ENCODE assay signal across 10 mouse cellular contexts in genomic region chr17:86781755-86782400, GRCm38 (mm10). TPM values are rescaled to one million over a fixed set of nuclear protein-coding genes. Genes with fewer than 3 reads are reported as not detected.
DNase-seq lines count a peak whose midpoint lies in the region; ATAC-seq lines count a peak whose summit lies in the region.
"Had no signal": no experiment of that assay in that cellular context is flagged by ENCODE, and none has a peak within 500 bp of the region (broad histone marks: within the 10 kb centered on the region; RNA-seq: fewer than 3 reads in every experiment).

No protein-coding gene starts in this region.

- H3K36me3 ChIP-seq in forebrain, embryonic 14.5 days (ENCODE audit: control insufficient read depth, insufficient read depth, low read length), result no peaks in the 10 kb centered on the region
- H3K36me3 ChIP-seq in forebrain, embryonic 13.5 days (ENCODE audit: poor library complexity, severe bottlenecking), result no peaks in the 10 kb centered on the region
- H3K36me3 ChIP-seq in midbrain, embryonic 11.5 days (ENCODE audit: control insufficient read depth, insufficient read depth, low read length), result no peaks in the 10 kb centered on the region
- no peaks in the 10 kb centered on the region for H3K36me3 ChIP-seq in midbrain, embryonic 13.5 days
- H3K36me3 ChIP-seq: limb, embryonic 13.5 days had no signal

- H3K27ac ChIP-seq in forebrain, embryonic 14.5 days (ENCODE audit: low read depth, low read length), result no peak overlapping the region
- no peak overlapping the region for H3K27ac ChIP-seq in forebrain, embryonic 13.5 days
- no peak overlapping the region for H3K27ac ChIP-seq in midbrain, embryonic 11.5 days (ENCODE audit: low read depth, low read length)
- H3K27ac ChIP-seq in midbrain, embryonic 13.5 days, result no peak overlapping the region
- H3K27ac ChIP-seq: limb, embryonic 13.5 days had no signal

- peak; percentile 44 for DNase-seq in forebrain, embryonic 14.5 days (ENCODE audit: low spot score)
- DNase-seq in midbrain, embryonic 11.5 days (ENCODE audit: low spot score, missing footprints), result peak; percentile 79
- DNase-seq in cerebellum, postnatal 36 days, result peak; percentile 47 to 62
- peak; percentile 82 to 84 for DNase-seq in kidney, postnatal 25 days
- no peak for DNase-seq in embryo, embryonic 10.5 days (ENCODE audit: low spot score)
- no peak for DNase-seq in spleen, postnatal 14 days (ENCODE audit: low spot score in 2 of 2)
- DNase-seq: B cell, adult 2 months had no signal

- H3K4me3 ChIP-seq in forebrain, embryonic 14.5 days (ENCODE audit: low read depth, low read length), result no peak overlapping the region
- H3K4me3 ChIP-seq in forebrain, embryonic 13.5 days, result no peak overlapping the region
- H3K4me3 ChIP-seq in midbrain, embryonic 11.5 days (ENCODE audit: low read depth, low read length), result no peak overlapping the region
- no peak overlapping the region for H3K4me3 ChIP-seq in midbrain, embryonic 13.5 days (replicated peaks)
- H3K4me3 ChIP-seq: limb, embryonic 13.5 days had no signal

- H3K27me3 ChIP-seq in forebrain, embryonic 14.5 days (replicated peaks; ENCODE audit: control insufficient read depth, insufficient read depth, low read length), result no peaks in the 10 kb centered on the region
- H3K27me3 ChIP-seq in forebrain, embryonic 13.5 days, result no peaks in the 10 kb centered on the region
- H3K27me3 ChIP-seq in midbrain, embryonic 11.5 days (ENCODE audit: control insufficient read depth, insufficient read depth, low read length), result no peaks in the 10 kb centered on the region
- H3K27me3 ChIP-seq in midbrain, embryonic 13.5 days, result no peaks in the 10 kb centered on the region
- H3K27me3 ChIP-seq: limb, embryonic 13.5 days had no signal

- no peak overlapping the region for H3K4me2 ChIP-seq in forebrain, embryonic 14.5 days (ENCODE audit: low read length)
- no peak overlapping the region for H3K4me2 ChIP-seq in forebrain, embryonic 13.5 days
- H3K4me2 ChIP-seq in midbrain, embryonic 11.5 days, result no peak overlapping the region
- no peak overlapping the region for H3K4me2 ChIP-seq in midbrain, embryonic 13.5 days (replicated peaks)
- H3K4me2 ChIP-seq: limb, embryonic 13.5 days had no signal

- no peak for ATAC-seq in forebrain, embryonic 14.5 days
- ATAC-seq in forebrain, embryonic 13.5 days, result no peak
- no peak for ATAC-seq in midbrain, embryonic 11.5 days (ENCODE audit: low FRiP score)
- no peak for ATAC-seq in midbrain, embryonic 13.5 days

- 68% methylated on average over 12 of the region's 12 CpGs for WGBS in forebrain, embryonic 14.5 days
- 67% methylated on average over 12 of the region's 12 CpGs for WGBS in forebrain, embryonic 13.5 days
- 86% methylated on average over 12 of the region's 12 CpGs for WGBS in midbrain, embryonic 11.5 days
- WGBS in midbrain, embryonic 13.5 days, result 79% methylated on average over 12 of the region's 12 CpGs

- no peak overlapping the region for H3K9ac ChIP-seq in forebrain, embryonic 14.5 days (ENCODE audit: low read length)
- no peak overlapping the region for H3K9ac ChIP-seq in forebrain, embryonic 13.5 days
- no peak overlapping the region for H3K9ac ChIP-seq in midbrain, embryonic 11.5 days (ENCODE audit: low read length)
- H3K9ac ChIP-seq in midbrain, embryonic 13.5 days (replicated peaks), result no peak overlapping the region
- H3K9ac ChIP-seq: limb, embryonic 13.5 days had no signal

- no peaks in the 10 kb centered on the region for H3K9me3 ChIP-seq in forebrain, embryonic 14.5 days (replicated peaks; ENCODE audit: control insufficient read depth, low read length)
- no peaks in the 10 kb centered on the region for H3K9me3 ChIP-seq in forebrain, embryonic 13.5 days (replicated peaks)
- H3K9me3 ChIP-seq in midbrain, embryonic 11.5 days (ENCODE audit: control insufficient read depth, low read length), result no peaks in the 10 kb centered on the region
- H3K9me3 ChIP-seq in midbrain, embryonic 13.5 days, result no peaks in the 10 kb centered on the region
- H3K9me3 ChIP-seq: limb, embryonic 13.5 days had no signal

- 0 out of 2 replicates have a peak, but pooled peaks cover 3% of the 10 kb centered on the region for H3K4me1 ChIP-seq in forebrain, embryonic 14.5 days (ENCODE audit: control insufficient read depth, insufficient read depth, low read length)
- peaks cover 11% of the 10 kb centered on the region; the same call in 1 of the 2 replicates for H3K4me1 ChIP-seq in forebrain, embryonic 13.5 days
- H3K4me1 ChIP-seq in midbrain, embryonic 11.5 days (ENCODE audit: control insufficient read depth, insufficient read depth, low read length), result no peaks in the 10 kb centered on the region
- H3K4me1 ChIP-seq in midbrain, embryonic 13.5 days (replicated peaks), result 0 out of 2 replicates have a peak, but pooled peaks cover 14% of the 10 kb centered on the region

RNA-seq across cellular contexts. Expression of gene Epas1, which starts 28.4 kb away (rescaled TPM):
- polyA plus RNA-seq in forebrain, embryonic 14.5 days (2014; fragmentation: Nextera tagmentation; extraction: Ambion mirVana), result 6.1 and 6.4 TPM in 2 replicates
- 3.2 and 3.5 TPM in 2 replicates for polyA plus RNA-seq in forebrain, embryonic 13.5 days (2015; fragmentation: Nextera tagmentation; extraction: Ambion mirVana)
- polyA plus RNA-seq in midbrain, embryonic 11.5 days (2014; fragmentation: Nextera tagmentation; extraction: Ambion mirVana), result 7.3 and 8.6 TPM in 2 replicates
- polyA plus RNA-seq in midbrain, embryonic 13.5 days (2015; fragmentation: Nextera tagmentation; extraction: Ambion mirVana), result 4.0 and 4.3 TPM in 2 replicates

Comparison
In these comparisons a context has a peak if more than half of its experiments do, and no peak if none do; other contexts are left out.
1. DNase-seq: peak in forebrain, embryonic 14.5 days (single experiment), midbrain, embryonic 11.5 days (single experiment), cerebellum, postnatal 36 days (2 of 2) and kidney, postnatal 25 days (2 of 2); none in embryo, embryonic 10.5 days (single experiment) and spleen, postnatal 14 days (0 of 2).